Mouse (Mus musculus) CD8-positive naive resting alpha-beta T cell, adult 2 months (primary cell): ENCODE measurements around the gene Pipox.

Experiments used
- DNase-seq, 2 experiments: peaks; one replicate each; pipeline ENCODE4 v3.0.0; 2022; ENCODE audit warnings: low read depth in 2 of 2, low spot score in 2 of 2

Gene Pipox

DNA sequence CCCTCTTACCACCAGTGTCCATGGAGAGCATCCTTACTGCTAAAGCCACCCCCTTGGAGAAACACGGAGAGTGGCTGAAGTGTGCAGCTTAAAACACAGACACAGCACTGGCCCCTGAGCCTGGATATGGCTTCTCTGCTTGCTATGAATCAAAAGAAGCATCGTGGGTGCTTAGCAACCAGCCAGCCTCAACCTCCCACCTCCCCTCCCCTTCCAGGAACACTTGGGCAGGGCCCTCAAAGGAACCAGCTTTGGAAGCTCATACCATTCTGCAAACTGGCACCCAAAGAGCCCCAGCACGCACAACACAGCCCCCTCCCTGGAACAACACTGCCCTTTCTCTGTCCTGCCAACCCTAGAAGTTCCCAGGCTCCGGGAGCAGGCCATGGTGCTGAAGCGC lies 15.5 kb upstream of the Pipox start:
- no peak for DNase-seq

GRCm38 (mm10) chr11:77908468-77908867 lies 14.6 kb upstream of the Pipox start:
- no peak for DNase-seq

- no peak for DNase-seq
Measured at GRCm38 (mm10) chr11:77906747-77907174, 12.9 kb upstream of the Pipox start.

DNA sequence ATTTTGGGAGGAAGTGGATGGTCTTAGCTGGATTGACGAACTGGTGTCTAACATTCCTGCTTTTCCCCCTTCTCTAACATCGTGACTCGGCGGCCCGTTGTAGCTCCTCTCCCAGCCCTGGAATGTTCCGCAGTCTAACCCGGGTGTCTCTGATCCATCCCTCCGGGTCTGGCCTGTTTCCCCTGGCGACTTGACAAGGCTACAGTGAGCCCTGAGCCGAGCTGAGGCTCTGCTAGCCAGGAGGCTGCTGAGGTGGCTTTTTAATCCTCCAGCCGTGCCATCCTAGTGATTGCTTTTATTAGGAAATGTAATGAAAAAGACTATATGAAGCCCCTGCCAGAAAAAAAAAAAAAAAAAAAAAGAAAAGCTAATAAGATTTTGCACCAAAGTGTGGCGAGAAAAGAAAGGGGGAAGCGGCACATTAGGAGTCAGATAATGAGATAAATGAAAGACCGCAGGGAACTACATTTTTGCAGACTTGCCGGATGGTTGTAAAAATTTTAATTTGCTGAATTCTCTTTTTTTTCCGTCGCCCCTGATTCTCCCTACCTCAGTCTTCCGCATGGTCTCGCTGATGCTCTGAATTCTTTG lies 12.3 kb upstream of the Pipox start:
- no peak for DNase-seq

DNA sequence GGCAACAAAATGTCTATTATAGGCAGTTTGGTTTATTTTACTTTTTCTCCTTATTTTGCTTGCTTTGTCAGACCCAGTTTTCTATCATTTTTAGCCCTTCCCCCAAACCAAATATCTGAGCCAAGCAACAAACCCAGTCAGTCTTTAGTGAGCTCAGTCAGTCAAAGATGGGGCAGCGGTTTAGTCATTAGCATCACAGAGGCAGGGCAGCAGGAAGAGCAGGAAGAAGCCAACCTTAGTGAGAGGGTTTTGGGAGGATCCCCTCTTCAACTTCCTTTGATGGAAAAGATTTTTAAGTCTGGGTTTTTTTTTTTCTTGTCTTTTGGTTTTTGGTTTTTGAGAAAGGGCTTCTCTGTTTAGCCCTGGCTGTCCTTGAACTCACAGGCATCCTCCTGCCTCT lies 10.8 kb upstream of the Pipox start:
- DNase-seq: no peak

- no peak for DNase-seq
Measured at GRCm38 (mm10) chr11:77903761-77904160, 9.9 kb upstream of the Pipox start.

GRCm38 (mm10) chr11:77901775-77902355 lies 8.0 kb upstream of the Pipox start:
- no peak for DNase-seq

DNA sequence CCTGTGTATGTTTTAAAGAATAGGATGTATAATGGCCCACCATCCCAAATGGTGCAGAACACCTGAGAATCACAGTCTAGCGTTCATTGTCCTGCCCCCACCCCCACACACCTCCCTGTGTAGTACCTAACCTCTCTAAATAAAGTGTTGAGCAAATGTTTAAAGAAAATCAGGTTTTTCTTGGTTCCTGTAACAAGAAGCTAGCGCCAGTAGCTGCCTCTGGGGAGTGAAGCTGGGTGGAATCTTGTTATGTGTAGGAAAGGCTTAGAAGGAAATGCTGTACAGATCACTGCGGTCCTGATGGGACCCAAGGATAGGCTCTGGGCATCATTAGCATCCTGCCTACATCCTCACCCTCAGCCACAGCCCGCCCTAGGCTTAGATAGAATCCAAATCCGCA lies 7.5 kb upstream of the Pipox start:
- DNase-seq: no peak

DNA sequence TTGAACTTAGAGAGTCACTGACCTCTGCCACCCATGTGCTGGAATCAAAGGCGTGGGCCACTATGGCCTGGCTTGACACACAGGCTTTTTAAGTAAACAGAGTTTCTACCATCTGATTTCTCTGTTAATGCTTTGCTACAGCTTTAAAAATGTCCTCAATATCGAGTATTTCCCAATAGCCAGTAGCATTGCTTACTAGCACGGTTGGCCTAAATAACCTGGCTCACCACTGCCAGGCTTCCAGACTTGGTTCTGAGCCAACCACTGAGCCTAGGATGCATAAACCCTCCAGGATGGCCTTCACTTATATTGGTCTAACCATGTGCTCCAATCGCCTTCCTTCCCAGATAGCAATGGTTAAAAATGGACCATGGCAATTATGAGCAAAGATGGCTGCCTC lies 6.8 kb upstream of the Pipox start:
- no peak for DNase-seq

GRCm38 (mm10) chr11:77900187-77900586 lies 6.3 kb upstream of the Pipox start:
- no peak for DNase-seq

DNA sequence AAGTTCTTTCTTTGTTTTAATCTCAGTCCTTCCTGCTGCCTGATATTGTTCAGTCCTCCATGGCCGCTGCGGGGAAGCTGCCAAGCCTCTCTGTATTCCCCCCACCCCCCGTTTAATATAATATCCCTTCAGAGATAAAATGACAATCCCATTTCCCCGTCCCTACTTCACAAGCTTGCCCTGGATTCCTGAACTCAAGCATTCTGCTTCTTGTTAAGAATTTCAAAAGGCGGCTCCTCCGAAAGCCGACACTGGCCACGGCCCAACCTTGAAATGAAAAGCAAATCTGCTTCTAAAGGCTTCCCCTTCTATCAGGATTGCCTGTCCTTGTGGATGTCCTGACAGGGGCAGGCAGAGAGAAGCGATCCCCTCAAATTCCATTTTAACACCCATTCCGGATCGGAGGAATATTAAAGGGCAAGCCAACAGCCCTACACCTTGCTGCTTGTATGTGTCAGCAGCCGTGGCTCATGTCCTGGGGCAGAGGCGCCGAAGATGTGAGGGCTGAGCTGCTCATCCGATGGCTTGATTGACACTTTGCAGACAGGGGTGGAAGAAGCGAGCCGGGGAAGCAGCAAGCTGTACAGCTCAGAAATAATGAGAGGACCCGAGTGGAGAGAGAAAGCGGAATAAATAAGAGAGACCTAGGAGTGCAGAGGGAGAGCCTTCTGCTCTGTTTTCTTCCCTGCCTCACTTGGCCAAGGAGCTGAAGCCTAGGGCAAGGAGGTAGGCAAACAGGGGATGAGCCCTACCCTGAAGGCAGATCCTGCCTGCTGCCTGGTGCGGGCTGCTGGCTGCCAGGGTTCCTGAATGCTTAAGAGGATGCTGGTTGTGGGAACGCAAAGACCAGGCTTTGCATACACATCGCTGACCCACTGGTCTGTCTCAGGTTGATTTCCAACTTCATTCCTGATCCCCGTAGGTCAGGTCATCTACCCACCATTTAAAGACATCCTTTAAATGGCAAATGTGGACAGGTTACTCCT lies 3.2 kb upstream of the Pipox start:
- no peak for DNase-seq

GRCm38 (mm10) chr11:77896480-77896819 lies 2.6 kb upstream of the Pipox start:
- no peak for DNase-seq

GRCm38 (mm10) chr11:77896011-77896410 lies 2.1 kb upstream of the Pipox start:
- DNase-seq: no peak

DNA sequence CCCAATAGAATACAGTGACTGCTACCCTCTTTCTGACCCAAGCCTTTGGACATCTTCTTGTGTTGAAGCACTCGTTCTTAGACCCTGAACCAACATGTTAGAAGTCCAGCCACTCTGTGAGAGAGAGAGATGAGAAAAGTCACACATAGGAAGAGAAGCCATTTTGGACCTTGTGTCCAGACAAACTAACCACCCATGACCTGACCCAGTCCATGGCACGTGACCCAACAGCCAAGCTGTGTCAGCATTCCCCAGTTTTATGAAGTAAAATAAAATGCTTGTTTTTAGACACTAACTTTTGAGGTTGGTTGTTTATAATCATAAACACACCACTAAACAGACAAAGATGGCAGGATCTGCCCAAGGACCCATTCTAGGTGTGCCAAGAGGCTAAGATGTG lies 1.1 kb upstream of the Pipox start:
- DNase-seq: no peak

GRCm38 (mm10) chr11:77893283-77893682 lies 613 bp downstream of the Pipox start:
- no peak for DNase-seq

- no peak for DNase-seq
Measured at GRCm38 (mm10) chr11:77892883-77893282, 1.0 kb downstream of the Pipox start.

GRCm38 (mm10) chr11:77890648-77891258 lies 3.1 kb downstream of the Pipox start:
- no peak for DNase-seq

DNA sequence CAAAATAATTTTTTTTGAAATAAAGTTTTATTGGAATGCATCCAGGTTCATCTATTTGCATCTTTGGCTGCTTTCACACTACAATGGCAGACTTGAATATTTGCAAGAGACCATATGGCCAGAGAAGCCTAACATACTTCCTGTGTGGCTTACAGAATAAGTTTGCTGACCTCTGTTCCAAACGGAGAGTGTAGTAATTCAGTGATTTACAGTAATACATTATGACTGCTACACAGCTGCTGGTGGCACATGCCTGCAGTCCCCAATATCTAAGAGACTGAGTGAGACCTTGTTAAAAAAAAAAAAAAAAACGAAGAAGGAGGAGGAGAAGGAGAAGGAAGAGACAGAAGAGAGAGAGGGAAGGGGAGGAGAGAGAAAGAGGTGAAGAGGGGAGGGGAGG lies 4.4 kb downstream of the Pipox start:
- no peak for DNase-seq

DNA sequence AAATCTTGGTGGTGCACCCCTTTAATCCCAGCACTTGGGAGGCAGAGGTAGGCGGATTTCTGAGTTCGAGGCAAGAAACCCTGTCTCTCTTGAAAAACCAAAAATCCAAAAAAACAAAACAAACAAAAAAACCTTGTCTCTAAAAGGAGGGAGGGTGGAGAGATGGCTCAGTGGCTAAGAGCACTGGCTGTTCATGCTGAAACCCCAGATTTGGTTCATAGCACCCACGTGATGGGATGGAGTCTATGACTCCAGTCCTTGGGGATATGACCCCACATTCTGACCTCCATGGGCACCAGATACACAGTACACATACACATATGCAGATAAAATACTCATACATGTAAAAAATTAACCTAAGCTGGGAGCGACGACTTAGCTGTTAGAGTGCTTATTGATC lies 5.0 kb downstream of the Pipox start:
- no peak for DNase-seq

DNA sequence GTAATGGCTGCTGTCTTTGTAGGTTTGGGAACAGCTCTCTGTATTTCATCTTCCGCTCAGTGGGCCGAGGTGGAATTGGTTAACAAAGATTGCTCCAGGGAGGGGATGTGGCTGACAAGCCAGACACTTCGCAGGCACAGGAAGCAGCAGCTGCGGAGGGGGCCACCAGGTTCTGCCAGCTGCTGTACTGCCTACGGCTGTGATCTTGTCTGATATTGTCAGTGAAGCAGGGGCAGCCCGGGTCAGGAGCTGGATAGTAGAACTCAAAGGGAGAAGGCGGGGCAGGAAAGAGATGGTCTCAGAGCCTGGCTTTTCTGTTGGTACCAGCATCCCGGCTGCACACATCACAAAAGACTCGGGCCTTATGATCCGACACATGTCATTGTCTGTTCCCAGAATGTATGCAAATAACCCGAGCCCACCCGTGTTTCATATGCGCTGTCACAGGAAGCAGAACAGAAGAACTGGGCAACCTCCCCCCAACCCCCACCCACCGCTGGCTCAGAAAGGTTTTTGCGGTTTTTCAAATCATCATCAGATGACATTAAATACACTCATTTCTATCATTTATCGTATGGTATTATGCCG lies 6.4 kb downstream of the Pipox start:
- DNase-seq: peak; percentile 68 to 71

DNA sequence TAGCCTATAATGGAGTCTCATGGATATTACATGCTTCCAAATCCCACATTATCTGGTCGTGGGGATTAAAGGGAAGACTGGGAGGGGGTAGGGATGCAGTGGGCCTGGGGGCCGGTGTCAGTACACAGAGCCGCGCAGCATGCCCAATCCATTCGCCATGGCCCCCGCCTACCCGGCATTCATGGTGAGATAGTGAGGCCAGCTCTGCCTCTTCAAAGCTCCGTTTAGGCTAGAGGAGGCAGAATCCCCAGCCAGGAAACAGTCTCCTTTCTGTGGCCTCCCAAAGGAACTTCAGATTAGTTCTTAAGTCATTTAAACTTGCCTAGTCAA lies 8.7 kb downstream of the Pipox start:
- no peak for DNase-seq
